Mouse (Mus musculus) hindbrain, embryonic 13.5 days (tissue): ENCODE measurements at regions not wholly inside any gene's neighbourhood (a gene's known extent, or its start where the extent isn't known, plus 50 kb on each side); places are given as distances from the start of the nearest gene placed in this dataset.
"Not testable (repeated sequence)": the region's sequence is repeated elsewhere in the genome, so short reads cannot be mapped to it uniquely, and the experiment has no call there.

Experiments used
- ATAC-seq: fragments of 200-750 bp; cut with Nextera tagmentation; 2 replicates; pipeline ENCODE4 v1.8.0; 2017; ENCODE audit warnings: moderate TSS enrichment; ENCODE audit not compliant: low FRiP score
- H3K27ac ChIP-seq: fragments of 300-500 bp; sonication (generic); 2 replicates; pipeline ENCODE4 v1.5.1; 2015; ENCODE audit warnings: inconsistent platforms, mild to moderate bottlenecking, moderate library complexity
- H3K27me3 ChIP-seq: fragments of 300-500 bp; sonication (generic); 2 replicates; pipeline ENCODE4 v1.6.1; 2015; ENCODE audit warnings: mild to moderate bottlenecking, inconsistent platforms
- H3K36me3 ChIP-seq: fragments of 300-500 bp; sonication (generic); 2 replicates; pipeline ENCODE4 v1.6.1; 2015; ENCODE audit warnings: mild to moderate bottlenecking, inconsistent platforms
- H3K4me1 ChIP-seq: fragments of 300-500 bp; sonication (generic); replicated peaks from 2 replicates; pipeline ENCODE4 v1.6.1; 2015; ENCODE audit warnings: inconsistent platforms
- H3K4me2 ChIP-seq: fragments of 300-500 bp; sonication (generic); 2 replicates; pipeline ENCODE4 v1.6.1; 2015; ENCODE audit warnings: inconsistent platforms, mild to moderate bottlenecking, moderate library complexity
- H3K4me3 ChIP-seq: fragments of 300-500 bp; sonication (generic); 2 replicates; pipeline ENCODE4 v1.5.1; 2015; ENCODE audit warnings: mild to moderate bottlenecking, inconsistent platforms
- H3K9ac ChIP-seq: fragments of 300-500 bp; sonication (generic); 2 replicates; pipeline ENCODE4 v1.6.1; 2015; ENCODE audit warnings: mild to moderate bottlenecking, inconsistent platforms
- H3K9me3 ChIP-seq: fragments of 300-500 bp; sonication (generic); 2 replicates; pipeline ENCODE4 v1.6.1; 2016; ENCODE audit warnings: inconsistent platforms
- WGBS: fragments of 180-500 bp; shearing (Covaris S2); methylation state at CpG from one replicate; pipeline ENCODE4 v1.1.7; 2015; 5-methylcytosine and 5-hydroxymethylcytosine counted together

DNA sequence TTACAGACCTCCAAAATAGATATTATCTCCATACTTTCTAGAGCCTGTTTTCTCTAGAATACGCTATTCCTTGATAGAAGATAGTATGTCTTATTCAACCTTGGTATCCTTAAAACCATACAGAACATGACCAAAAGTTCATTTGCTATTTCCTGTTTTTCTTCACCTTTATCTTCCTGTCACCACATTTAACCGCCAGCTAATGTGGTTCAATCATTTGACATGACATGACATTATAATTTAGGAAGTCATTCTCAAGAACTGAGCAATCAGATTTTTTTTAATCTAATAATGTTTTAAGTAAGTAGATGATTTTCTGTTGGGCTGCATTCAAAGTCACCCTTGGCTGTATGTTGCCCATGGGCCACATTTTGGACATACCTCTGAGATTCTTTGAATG lies 213.3 kb downstream of the Dad1 start:
- no peak for ATAC-seq
- no peaks in the 10 kb centered on the region for H3K27me3 ChIP-seq
- H3K36me3 ChIP-seq, result no peaks in the 10 kb centered on the region
- H3K4me3 ChIP-seq, result no peak overlapping the region
- no peaks in the 10 kb centered on the region for H3K4me1 ChIP-seq
- H3K9ac ChIP-seq, result no peak overlapping the region
- H3K4me2 ChIP-seq, result no peak overlapping the region
- H3K9me3 ChIP-seq, result no peaks in the 10 kb centered on the region
- 93% methylated on average over 2 of the region's 2 CpGs for WGBS
- no peak overlapping the region for H3K27ac ChIP-seq

DNA sequence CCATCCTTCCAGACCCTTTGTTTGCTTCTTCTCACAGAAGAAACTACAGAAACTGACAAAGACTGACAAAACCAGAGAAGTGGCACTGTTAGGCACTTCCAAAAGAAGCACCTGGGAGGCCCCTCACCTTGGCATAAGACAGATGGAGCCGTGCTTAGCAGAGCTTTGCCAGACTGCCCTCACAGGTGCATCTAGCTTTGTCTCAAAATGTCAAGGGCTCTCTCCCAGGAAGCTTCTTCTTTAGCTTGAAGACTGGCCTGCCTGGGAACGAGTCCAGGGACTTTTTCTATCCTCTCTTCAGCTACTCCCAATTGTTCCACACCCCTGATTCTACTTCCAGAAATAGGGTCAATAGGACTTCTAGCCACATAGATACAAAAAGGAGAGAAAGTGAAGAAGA lies 219.4 kb downstream of the Dad1 start:
- no peaks in the 10 kb centered on the region for H3K36me3 ChIP-seq
- no peak overlapping the region for H3K4me3 ChIP-seq
- H3K9me3 ChIP-seq, result no peaks in the 10 kb centered on the region
- H3K4me2 ChIP-seq, result no peak overlapping the region
- H3K27ac ChIP-seq, result no peak overlapping the region
- WGBS, result 85% methylated on average over 2 of the region's 2 CpGs
- H3K27me3 ChIP-seq, result no peaks in the 10 kb centered on the region
- no peak overlapping the region for H3K9ac ChIP-seq
- no peak for ATAC-seq
- no peaks in the 10 kb centered on the region for H3K4me1 ChIP-seq

DNA sequence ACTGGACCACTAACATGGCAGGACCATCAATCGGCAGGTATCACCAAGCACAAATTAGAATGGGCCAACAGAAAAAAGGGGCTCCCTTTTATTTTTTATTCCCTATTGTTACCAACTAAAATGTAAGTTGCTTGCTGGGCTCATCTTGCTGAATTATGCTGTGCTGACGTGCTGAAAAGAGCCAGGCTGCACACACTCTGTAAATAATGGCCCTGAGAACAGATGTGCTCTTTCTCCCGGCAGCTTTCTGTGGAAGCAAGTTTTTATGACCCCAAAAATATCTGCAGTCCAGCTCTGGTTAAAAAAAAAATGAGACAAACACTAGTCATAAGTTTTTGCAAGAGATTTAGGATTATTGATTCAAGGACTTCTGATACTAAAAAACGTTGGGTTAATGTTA lies 230.4 kb downstream of the Dad1 start:
- Histone ChIP-seq H3K36me3 (no peaks in the 10 kb centered on the region), H3K9me3 (no peaks in the 10 kb centered on the region), H3K27ac (no peak overlapping the region), H3K9ac (no peak overlapping the region), H3K4me1 (0 out of 2 replicates have a peak, but pooled peaks cover 3% of the 10 kb centered on the region), H3K4me3 (no peak overlapping the region), H3K27me3 (no peaks in the 10 kb centered on the region), H3K4me2 (no peak overlapping the region)
- no peak for ATAC-seq
- 72% methylated on average over 4 of the region's 4 CpGs for WGBS

DNA sequence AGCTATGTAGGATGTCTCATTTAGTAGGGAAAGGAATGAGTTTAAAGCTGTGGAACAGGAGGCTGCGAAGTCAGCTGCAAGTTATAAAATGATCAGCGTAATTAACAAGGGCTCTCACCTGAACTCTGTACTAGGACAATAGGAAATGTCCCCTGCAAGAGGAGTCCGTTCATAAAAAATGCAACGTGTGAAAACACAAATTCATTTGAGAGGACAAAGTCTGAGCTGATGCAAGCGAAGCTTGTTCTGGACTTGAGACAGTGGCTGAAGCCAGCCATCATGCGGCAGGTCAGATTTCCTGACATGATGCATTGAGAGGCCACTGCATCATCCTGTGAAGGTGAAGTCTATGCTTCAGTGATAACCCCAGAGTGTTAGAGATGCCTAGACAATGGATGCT lies 232.5 kb downstream of the Dad1 start:
- Histone ChIP-seq H3K27me3 (no peaks in the 10 kb centered on the region), H3K9me3 (no peaks in the 10 kb centered on the region), H3K4me1 (0 out of 2 replicates have a peak, but pooled peaks cover 3% of the 10 kb centered on the region), H3K27ac (no peak overlapping the region), H3K9ac (no peak overlapping the region), H3K36me3 (no peaks in the 10 kb centered on the region), H3K4me2 (no peak overlapping the region), H3K4me3 (no peak overlapping the region)
- no peak for ATAC-seq
- WGBS, result 91% methylated on average over 6 of the region's 6 CpGs

DNA sequence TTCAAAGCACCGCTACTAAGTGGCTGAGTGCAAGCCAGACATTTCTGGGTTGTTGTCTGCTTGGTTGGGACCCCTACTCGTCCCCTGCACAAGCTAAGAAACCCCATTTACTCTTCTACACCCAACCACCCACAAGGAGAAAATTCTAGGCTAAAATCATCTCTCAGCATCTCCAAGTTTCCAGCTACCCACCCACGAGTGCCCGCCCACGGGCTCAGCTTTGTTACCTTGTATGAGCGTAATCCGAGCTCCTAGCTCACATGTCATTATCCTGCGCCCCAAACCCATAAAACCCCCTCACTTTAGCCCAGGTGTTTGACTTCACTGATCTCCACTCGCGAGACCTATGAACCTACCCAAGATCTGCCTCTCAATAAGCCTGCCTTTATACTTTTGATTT lies 239.3 kb downstream of the Dad1 start:
- no peaks in the 10 kb centered on the region for H3K27me3 ChIP-seq
- WGBS, result 86% methylated on average over 10 of the region's 10 CpGs
- ATAC-seq, result no peak

DNA sequence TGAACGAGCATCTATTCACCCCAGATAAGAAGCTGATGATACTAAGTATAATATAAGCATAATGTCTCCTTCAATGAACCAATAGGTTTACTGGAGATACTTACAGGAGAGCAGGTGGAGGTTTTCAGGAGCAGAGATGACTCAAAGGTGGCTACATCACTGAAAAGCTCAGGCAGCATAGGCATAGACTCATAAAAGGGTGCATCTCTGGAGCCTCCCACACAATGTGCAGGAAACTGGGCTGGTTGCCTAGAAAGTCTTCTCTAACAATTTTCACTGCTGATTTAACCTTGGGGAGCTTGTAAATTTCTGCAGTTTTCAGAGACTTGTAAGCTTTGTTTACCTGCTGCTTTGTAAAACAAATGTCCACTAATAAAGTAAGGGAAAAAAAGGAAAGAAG lies 251.8 kb downstream of the Dad1 start:
- Histone ChIP-seq H3K4me2 (no peak overlapping the region), H3K4me3 (no peak overlapping the region), H3K4me1 (no peaks in the 10 kb centered on the region), H3K9me3 (no peaks in the 10 kb centered on the region), H3K36me3 (no peaks in the 10 kb centered on the region), H3K27me3 (no peaks in the 10 kb centered on the region), H3K27ac (no peak overlapping the region), H3K9ac (no peak overlapping the region)
- WGBS, result 86% methylated on average over 1 of the region's 1 CpGs
- no peak for ATAC-seq

More for the DNA sequence above, 239.3 kb downstream of the Dad1 start:
- H3K4me2 ChIP-seq, result no peak overlapping the region
- no peaks in the 10 kb centered on the region for H3K36me3 ChIP-seq
- H3K9ac ChIP-seq, result no peak overlapping the region
- H3K27ac ChIP-seq, result no peak overlapping the region
- no peak overlapping the region for H3K4me3 ChIP-seq
- no peaks in the 10 kb centered on the region for H3K4me1 ChIP-seq
- H3K9me3 ChIP-seq, result no peaks in the 10 kb centered on the region

DNA sequence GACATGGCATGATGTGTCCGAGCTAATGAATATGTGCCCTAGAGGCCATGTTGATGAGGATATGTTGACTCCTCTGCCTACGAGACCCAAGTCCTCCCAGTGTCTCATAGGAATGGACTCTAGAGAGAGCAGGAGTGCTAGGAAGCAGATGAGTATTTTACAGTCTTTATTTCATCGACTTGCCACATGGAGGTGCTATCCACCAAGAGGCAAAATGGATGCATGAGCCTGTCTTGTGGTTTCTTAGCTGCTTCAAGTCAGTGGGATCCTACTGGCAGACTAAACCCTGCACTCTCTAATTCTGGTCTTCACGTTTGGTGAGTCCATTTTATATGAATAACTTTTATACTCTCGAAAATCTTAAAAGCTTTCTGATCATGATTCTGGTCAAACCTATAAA lies 253.4 kb downstream of the Dad1 start:
- Histone ChIP-seq H3K36me3 (no peaks in the 10 kb centered on the region), H3K4me3 (no peak overlapping the region), H3K9me3 (no peaks in the 10 kb centered on the region), H3K27me3 (no peaks in the 10 kb centered on the region), H3K9ac (no peak overlapping the region), H3K4me1 (no peaks in the 10 kb centered on the region), H3K4me2 (no peak overlapping the region), H3K27ac (no peak overlapping the region)
- ATAC-seq, result no peak
- WGBS, result 80% methylated on average over 5 of the region's 5 CpGs

DNA sequence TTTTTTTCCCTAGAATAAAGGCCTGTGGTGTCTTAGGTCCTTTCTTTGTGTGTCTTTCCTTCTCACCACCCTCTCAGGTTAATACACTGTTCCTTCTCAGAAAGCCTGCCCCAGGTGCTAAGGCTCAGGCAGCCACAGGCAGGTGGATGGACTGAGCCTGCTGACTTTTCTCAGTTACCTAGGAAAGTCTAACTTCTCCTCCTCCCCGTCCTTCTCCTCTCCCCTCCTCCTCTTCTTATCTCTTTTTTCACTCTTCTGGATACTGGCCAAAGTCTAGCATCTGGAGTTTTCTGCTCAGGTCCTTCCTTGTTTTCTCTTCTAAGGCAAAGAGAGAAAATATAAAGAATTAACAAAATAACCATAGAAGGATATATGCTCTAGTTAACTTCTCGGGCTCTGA lies 260.5 kb downstream of the Dad1 start:
- Histone ChIP-seq H3K4me1 (peaks cover 17% of the 10 kb centered on the region), H3K36me3 (no peaks in the 10 kb centered on the region), H3K9me3 (no peaks in the 10 kb centered on the region), H3K27me3 (no peaks in the 10 kb centered on the region), H3K4me2 (no peak overlapping the region), H3K4me3 (no peak overlapping the region), H3K27ac (no peak overlapping the region), H3K9ac (no peak overlapping the region)
- ATAC-seq, result no peak
- WGBS, result 52% methylated on average over 2 of the region's 2 CpGs

DNA sequence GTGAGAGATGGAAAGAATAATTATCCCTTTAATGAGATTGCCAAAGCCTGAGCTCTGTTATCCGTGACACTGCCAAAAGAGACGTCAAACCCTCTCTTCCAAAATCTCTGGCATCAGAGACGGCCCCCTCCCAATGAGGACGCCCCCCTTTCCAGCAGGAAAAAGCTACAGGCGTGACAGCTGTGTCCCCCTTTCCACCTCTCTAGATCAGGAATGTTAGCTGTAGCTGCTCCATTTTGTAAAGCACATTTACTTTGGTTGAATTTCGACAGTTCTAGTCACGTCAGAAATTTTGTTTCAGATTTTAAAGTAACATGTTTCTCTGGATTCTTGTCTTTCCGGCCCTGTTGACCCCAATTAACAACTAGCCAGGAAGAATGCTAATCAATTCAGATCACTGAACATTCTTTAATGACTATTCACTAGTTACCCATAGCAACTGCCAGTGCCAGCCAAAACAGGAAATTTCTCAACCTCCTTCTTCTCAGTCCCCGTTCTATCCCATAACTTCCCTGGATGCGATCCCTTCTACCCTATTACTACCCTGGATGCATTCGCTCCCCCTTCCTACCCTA lies 261.1 kb downstream of the Dad1 start:
- Histone ChIP-seq H3K36me3 (no peaks in the 10 kb centered on the region), H3K27ac (no peak overlapping the region), H3K4me3 (no peak overlapping the region), H3K4me1 (peaks cover 17% of the 10 kb centered on the region), H3K27me3 (no peaks in the 10 kb centered on the region), H3K9me3 (no peaks in the 10 kb centered on the region), H3K9ac (no peak overlapping the region), H3K4me2 (0 out of 2 replicates have a peak overlapping the region, but pooled peaks have one; percentile 10)
- peak; percentile 69 for ATAC-seq
- 46% methylated on average over 11 of the region's 11 CpGs for WGBS

DNA sequence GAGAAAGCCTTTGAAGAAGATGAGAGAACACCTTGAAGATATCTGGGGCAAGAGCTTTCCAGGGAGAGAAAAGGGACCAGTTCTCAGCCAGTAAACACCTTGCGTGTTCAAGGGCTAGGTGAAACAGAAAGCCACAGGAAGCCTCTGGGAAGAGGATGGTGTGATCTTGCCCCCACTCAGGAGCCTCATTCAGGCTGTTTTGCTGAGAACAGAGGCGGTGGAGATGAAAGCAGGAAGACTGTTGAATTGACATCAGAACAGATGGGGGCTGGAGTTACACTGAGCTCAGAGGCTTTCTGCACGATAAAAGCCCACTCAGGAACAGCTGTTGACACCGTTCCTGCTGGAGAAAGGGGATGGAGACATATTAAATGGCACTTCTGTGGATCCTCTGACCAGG lies 262.5 kb downstream of the Dad1 start:
- H3K27me3 ChIP-seq, result no peaks in the 10 kb centered on the region
- no peak overlapping the region for H3K9ac ChIP-seq
- ATAC-seq, result no peak
- no peaks in the 10 kb centered on the region for H3K9me3 ChIP-seq
- H3K27ac ChIP-seq, result no peak overlapping the region
- 40% methylated on average over 4 of the region's 4 CpGs for WGBS
- H3K36me3 ChIP-seq, result no peaks in the 10 kb centered on the region
- no peak overlapping the region for H3K4me3 ChIP-seq
- peaks cover 17% of the 10 kb centered on the region for H3K4me1 ChIP-seq
- no peak overlapping the region for H3K4me2 ChIP-seq

DNA sequence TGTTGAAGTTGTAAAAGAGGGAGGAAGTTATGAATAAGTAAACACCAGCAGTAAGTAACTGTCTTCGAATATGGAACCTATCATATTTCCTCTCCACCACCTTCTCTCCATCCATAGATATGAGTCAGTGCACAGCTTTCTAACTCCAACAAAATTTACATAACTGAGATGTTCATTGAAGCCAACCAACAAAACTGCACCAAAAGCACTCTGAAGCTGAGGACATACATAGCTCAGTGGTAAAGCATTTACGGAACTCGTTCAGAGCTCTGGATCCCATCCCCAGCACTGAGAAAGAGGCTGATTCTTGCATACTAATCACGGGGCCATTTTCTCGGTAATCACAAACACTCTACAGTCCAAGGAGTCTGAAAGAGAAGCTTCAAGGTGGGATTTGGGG lies 273.1 kb downstream of the Dad1 start:
- H3K4me3 ChIP-seq, result no peak overlapping the region
- H3K27me3 ChIP-seq, result no peaks in the 10 kb centered on the region
- H3K36me3 ChIP-seq, result no peaks in the 10 kb centered on the region
- 73% methylated on average over 5 of the region's 5 CpGs for WGBS
- H3K27ac ChIP-seq, result no peak overlapping the region
- no peaks in the 10 kb centered on the region for H3K9me3 ChIP-seq
- ATAC-seq, result no peak
- no peak overlapping the region for H3K4me2 ChIP-seq
- H3K9ac ChIP-seq, result no peak overlapping the region
- H3K4me1 ChIP-seq, result no peaks in the 10 kb centered on the region

DNA sequence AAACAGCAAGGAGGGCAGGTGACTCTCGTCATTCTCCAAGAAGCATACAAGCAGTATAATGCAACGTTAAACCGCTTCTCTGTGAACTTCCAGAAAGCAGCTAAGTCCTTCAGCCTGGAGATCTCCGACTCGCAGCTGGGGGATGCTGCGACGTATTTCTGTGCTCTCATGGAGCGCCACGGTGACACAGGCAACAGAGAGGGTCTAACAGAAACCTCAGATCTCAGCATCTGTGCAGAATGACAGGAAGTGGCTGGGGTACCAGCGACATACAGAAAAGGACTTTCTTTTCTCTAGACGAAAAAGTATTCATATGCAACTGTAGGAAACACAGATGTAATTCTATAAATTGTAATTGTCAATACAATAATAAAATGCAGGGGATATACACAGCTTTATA lies 292.5 kb downstream of the Dad1 start:
- H3K9ac ChIP-seq, H3K27me3 ChIP-seq, ATAC-seq, H3K27ac ChIP-seq, H3K4me2 ChIP-seq, H3K9me3 ChIP-seq, H3K36me3 ChIP-seq, H3K4me1 ChIP-seq, H3K4me3 ChIP-seq: not testable (repeated sequence)
- 89% methylated on average over 10 of the region's 11 CpGs for WGBS

DNA sequence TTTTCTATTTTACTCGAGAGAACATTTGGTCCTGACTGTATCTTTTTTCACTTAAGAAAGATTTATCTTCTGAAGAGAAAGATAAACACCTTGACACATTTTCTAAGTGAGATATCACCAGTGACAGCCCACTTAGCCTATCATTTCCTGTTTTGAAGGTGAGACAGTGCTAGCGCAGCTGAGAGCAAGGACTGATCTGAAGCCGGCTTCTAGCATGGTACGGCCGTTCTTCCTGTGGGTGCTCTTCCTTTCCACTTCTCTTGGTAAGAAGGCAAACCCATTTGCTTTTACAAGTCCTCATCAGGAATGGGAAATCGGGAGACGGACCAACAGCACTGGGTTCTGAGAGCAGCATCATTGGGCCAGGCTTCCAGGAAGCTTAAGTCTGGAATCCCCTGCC lies 293.1 kb downstream of the Dad1 start:
- Histone ChIP-seq H3K36me3 (no peaks in the 10 kb centered on the region), H3K4me1 (no peaks in the 10 kb centered on the region), H3K9ac (no peak overlapping the region), H3K9me3 (0 out of 2 replicates have a peak, but pooled peaks cover 6% of the 10 kb centered on the region), H3K4me2 (no peak overlapping the region), H3K27ac (no peak overlapping the region), H3K27me3 (no peaks in the 10 kb centered on the region), H3K4me3 (no peak overlapping the region)
- WGBS, result 87% methylated on average over 7 of the region's 7 CpGs
- no peak for ATAC-seq
